Mouse (Mus musculus) mesoderm, embryonic 11.5 days (tissue): ENCODE data around the gene A230050P20Rik.

Experiments
- DNase-seq: peaks from one replicate; pipeline ENCODE4 v3.0.0-alpha.2; 2012; ENCODE audit warnings: low read depth, low spot score

Gene A230050P20Rik

DNA sequence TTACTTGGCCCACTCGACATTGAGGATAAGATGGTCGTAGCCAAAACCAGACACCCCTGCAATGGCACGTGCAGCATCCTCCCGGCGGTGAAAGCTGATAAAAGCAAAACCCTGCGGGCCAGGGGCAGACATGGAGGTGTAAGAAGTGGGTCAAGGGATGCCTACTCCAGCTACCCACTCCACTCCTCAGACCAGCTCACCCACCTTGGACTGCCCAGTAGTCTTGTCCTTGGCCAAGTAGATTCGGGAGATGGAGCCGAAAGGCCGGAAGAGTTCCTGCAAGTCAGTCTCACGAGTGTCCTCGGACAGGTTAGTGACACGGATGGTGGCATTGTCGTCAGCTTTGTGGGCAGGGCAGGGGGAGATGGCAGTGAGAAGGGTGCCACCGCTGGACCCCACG, 26.2 kb downstream of the A230050P20Rik start:
- no peak for DNase-seq

DNA sequence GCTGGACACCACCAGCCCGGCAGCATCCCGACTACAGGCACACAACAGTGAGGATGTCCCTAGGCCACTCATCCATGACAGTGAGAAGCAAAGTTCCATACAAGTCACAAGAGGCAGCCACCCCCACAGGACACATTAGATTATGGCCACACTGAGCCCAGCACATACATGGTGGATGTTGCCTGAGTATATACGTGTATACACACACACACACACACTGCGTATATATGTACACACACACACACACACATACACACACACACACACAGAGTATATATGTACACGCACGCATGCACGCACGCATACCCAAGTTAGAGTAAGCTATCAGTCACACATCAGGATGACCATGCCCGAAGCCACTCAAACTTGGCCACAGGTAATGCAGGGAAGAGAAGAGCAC, 26.9 kb downstream of the A230050P20Rik start:
- DNase-seq = no peak

DNA sequence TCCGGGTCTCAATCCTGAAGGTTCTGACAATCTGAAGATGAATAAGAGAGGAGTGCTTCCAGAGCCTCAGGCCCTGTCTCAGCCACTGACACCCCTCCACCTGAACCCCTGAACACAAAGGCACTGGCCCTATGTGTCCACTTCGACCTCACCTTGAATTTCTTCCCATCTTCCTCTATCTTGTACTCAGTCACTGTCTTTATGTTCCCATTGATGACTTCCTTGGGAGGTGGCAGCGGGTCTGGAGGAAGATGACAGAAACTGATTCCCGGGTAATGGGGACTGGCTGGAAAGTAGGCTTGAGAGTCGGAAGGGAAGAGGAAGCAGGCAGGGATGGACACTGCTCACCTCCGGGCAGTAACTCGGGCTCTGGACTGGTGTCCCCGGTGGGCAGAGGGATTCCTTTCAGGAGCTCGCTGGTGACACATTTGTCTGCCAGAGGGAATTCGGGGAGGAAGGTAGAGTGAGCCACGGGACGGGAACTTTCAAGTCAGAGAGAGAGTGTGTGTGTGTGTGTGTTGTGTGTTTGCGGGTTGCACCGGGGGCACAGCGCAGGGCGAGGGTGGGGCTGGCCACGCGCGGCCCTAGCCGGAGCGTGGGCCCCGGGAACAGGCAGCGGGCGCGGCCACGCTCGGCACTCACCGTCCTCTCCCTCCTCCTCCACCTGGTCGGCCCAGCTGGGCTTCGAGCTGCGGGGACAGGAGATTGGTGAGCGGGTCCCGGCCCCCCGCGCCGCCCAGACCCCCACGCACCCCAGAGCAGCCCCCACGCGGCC, 29.5 kb downstream of the A230050P20Rik start:
- DNase-seq = no peak

DNA sequence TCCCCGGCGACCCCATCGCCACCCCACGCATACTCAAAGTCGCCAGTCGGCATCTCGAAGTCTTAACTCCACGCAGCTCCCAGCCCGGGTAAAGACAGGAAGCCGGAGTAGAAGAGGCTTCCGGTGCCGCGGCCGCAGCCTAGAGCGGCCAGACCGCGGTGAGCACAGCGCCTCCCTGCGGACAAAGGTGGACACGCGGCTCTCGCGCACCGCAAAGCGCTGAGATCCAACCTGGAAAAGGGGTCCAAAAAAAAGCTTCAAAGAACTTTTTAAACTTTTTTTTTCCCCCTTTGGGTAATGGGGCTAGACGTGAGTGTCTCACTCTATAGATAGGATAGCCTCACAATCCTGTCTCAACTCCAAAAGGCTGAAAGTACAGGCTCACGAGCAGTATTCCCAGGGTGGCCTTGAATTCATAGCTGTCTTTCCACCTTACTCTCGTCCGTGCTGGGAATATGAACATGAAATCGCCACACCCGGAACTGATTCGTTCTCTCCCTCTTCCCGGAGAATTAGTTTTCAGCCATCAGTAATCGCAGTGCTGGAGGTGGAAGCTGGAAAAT, 30.1 kb downstream of the A230050P20Rik start, which contains the start of gene Eif3g:
Eif3g (minus strand) TSS at position 113 of the 563 bp plus-strand sequence.
- DNase-seq = peak; percentile 89

DNA sequence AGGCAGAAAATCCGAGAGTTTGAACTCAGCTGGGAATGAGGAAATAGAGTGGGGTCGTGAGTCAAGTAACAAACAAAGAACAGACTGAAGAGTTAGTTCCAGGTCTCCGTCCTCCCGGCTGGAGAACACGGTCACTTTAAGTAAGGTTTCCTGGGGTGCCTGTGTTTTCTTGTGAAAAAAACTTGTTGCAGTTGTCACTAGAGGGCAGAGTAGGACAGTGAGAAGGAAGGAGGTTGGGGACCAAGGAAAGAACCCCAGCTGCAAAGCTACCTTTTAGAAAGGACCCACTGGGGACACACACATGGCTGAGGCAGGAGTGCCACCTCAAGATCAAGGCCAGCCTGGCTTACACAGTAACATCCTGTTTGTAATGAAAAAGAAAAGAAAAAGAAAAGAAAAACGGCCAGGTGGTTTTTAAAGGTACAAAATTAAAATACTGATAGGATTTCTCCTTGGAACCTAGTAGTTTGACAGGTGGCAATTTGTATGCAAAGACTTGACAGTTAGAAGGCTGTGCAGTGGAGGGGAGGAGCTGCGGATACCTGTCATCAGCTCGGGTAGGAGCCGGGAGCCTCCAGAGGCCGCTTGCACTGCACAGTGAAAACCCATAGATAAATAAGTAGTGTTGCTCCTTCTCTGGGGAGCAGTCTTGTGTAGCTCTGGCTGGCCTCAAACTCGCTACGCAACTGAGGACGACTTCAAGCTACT, 33.2 kb downstream of the A230050P20Rik start:
- DNase-seq = peak; percentile 49

DNA sequence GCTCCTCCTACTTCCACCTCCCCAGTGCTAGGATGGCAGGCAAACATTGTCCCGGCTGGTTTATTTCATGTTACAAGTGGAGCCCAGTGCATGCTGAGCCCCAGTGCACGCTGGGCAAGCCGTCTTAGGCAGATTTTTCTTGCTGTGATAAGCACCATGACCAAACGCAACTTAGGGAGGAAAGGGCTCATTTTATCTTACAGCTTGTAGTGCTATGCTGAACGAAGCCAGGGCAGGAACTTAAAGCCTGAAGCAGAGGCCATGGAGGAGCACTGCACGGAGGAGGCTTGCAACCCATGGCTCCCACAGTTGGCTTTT, 33.7 kb downstream of the A230050P20Rik start:
- no peak for DNase-seq

DNA sequence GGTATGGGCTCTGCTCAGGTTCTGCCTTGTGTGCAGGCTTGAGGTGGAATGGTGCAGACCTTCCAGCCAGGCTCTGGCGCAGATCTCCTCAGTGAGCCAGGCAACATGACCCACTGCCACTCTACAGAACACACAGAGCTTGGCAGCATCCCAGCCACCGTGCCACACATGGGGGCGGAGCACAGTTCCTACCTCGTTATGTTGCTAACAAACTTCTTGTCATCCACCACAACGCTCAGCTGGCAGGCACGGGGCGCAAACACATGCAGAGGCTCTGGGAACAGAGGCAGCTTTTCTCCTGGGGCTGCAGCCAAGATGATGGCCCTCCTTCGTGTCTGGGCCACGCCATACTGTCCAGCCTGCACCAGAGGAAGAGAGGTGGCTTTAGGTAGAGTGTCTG, 41.5 kb downstream of the A230050P20Rik start:
- no peak for DNase-seq

DNA sequence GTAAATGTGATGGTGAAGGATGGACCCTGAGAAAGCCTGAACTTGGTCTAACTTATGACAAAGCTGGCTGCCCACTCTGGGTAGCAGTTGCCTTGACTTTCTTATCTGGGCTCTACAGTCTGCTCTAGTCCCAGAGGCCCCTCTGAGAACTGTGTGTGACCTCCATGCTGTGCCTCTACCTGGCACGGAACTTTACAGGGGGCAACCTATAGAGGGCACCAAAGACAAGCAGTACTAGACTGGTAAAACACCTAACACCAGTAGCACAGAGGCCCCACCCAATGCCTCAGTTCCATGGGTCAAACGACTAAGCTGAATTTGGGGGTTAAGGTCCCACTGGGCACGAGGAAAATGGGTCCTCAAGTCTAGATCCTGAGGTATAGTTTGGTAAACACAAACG, 47.7 kb downstream of the A230050P20Rik start:
- no peak for DNase-seq

DNA sequence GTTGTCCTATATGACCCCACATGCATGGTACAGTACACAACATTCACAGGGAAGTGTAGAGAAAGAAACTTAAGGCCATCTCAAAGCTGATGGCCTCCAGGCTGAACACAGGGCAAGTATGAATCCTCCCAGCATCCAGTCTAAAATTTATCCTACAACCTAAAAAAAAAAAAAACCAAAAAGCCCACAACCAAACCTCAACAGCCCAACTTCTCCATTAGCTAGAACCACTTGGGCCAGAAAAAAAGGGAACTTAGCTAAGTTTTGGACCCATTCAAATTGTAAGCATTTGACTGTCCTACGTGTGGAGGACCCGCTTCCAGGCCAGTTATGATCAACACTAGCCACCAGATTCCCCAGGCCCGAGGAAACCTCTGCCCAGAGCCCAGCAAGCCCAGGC, 54.8 kb downstream of the A230050P20Rik start:
- no peak for DNase-seq
